Mouse (Mus musculus): ENCODE measurements at regions not wholly inside any gene's neighbourhood (a gene's known extent, or its start where the extent isn't known, plus 50 kb on each side); places are given as distances from the start of the nearest gene placed in this dataset.

- Histone ChIP-seq H3K27ac (ENCODE audit: low read length) (no peak overlapping the region), H3K4me3 (ENCODE audit: low read depth, low read length) (no peak overlapping the region), H3K4me2 (replicated peaks; ENCODE audit: low read depth, low read length) (no peak overlapping the region), H3K4me1 (ENCODE audit: control insufficient read depth, insufficient read depth, low read length) (no peaks in the 10 kb centered on the region), H3K27me3 (ENCODE audit: control insufficient read depth, insufficient read depth, low read length) (no peaks in the 10 kb centered on the region), H3K36me3 (ENCODE audit: control insufficient read depth, insufficient read depth, low read length) (no peaks in the 10 kb centered on the region), H3K9me3 (ENCODE audit: control insufficient read depth, low read depth, low read length) (no peaks in the 10 kb centered on the region), H3K9ac (replicated peaks; ENCODE audit: low read depth, low read length) (no peak overlapping the region)
- ATAC-seq (ENCODE audit: insufficient number of reproducible peaks, insufficient read depth, low FRiP score, low read depth): no peak
- 83% methylated on average over 2 of the region's 2 CpGs for WGBS
Measured at GRCm38 (mm10) chr6:73401059-73401458, 68.4 kb downstream of the 4931417E11Rik start.

- Histone ChIP-seq H3K9ac (replicated peaks; ENCODE audit: low read depth, low read length) (no peak overlapping the region), H3K9me3 (ENCODE audit: control insufficient read depth, low read depth, low read length) (no peaks in the 10 kb centered on the region), H3K4me1 (ENCODE audit: control insufficient read depth, insufficient read depth, low read length) (no peaks in the 10 kb centered on the region), H3K36me3 (ENCODE audit: control insufficient read depth, insufficient read depth, low read length) (no peaks in the 10 kb centered on the region), H3K27me3 (ENCODE audit: control insufficient read depth, insufficient read depth, low read length) (no peaks in the 10 kb centered on the region), H3K27ac (ENCODE audit: low read length) (no peak overlapping the region), H3K4me3 (ENCODE audit: low read depth, low read length) (no peak overlapping the region), H3K4me2 (replicated peaks; ENCODE audit: low read depth, low read length) (no peak overlapping the region)
- ATAC-seq (ENCODE audit: insufficient number of reproducible peaks, insufficient read depth, low FRiP score, low read depth): no peak
- WGBS: 68% methylated on average over 6 of the region's 6 CpGs
Measured at GRCm38 (mm10) chr6:73389301-73389700, 80.2 kb downstream of the 4931417E11Rik start.

GRCm38 (mm10) chr6:73386261-73386660 is 83.2 kb downstream of the 4931417E11Rik start:
- Histone ChIP-seq H3K27ac (ENCODE audit: low read length) (no peak overlapping the region), H3K4me1 (ENCODE audit: control insufficient read depth, insufficient read depth, low read length) (no peaks in the 10 kb centered on the region), H3K9ac (replicated peaks; ENCODE audit: low read depth, low read length) (no peak overlapping the region), H3K36me3 (ENCODE audit: control insufficient read depth, insufficient read depth, low read length) (no peaks in the 10 kb centered on the region), H3K9me3 (ENCODE audit: control insufficient read depth, low read depth, low read length) (no peaks in the 10 kb centered on the region), H3K4me2 (replicated peaks; ENCODE audit: low read depth, low read length) (no peak overlapping the region), H3K27me3 (ENCODE audit: control insufficient read depth, insufficient read depth, low read length) (no peaks in the 10 kb centered on the region), H3K4me3 (ENCODE audit: low read depth, low read length) (no peak overlapping the region)
- 86% methylated on average over 3 of the region's 3 CpGs for WGBS
- ATAC-seq (ENCODE audit: insufficient number of reproducible peaks, insufficient read depth, low FRiP score, low read depth): no peak

- H3K4me2 ChIP-seq (replicated peaks; ENCODE audit: low read depth, low read length): no peak overlapping the region
- no peak overlapping the region for H3K27ac ChIP-seq (ENCODE audit: low read length)
- H3K4me3 ChIP-seq (ENCODE audit: low read depth, low read length): no peak overlapping the region
- no peaks in the 10 kb centered on the region for H3K36me3 ChIP-seq (ENCODE audit: control insufficient read depth, insufficient read depth, low read length)
- H3K9me3 ChIP-seq (ENCODE audit: control insufficient read depth, low read depth, low read length): peaks cover 3% of the 10 kb centered on the region; the same call in 1 of the 2 replicates
- ATAC-seq (ENCODE audit: insufficient number of reproducible peaks, insufficient read depth, low FRiP score, low read depth): no peak
- no peak overlapping the region for H3K9ac ChIP-seq (replicated peaks; ENCODE audit: low read depth, low read length)
- H3K4me1 ChIP-seq (ENCODE audit: control insufficient read depth, insufficient read depth, low read length): no peaks in the 10 kb centered on the region
- H3K27me3 ChIP-seq (ENCODE audit: control insufficient read depth, insufficient read depth, low read length): no peaks in the 10 kb centered on the region
- WGBS: 71% methylated on average over 5 of the region's 5 CpGs
Measured at GRCm38 (mm10) chr6:73379825-73380224, 89.6 kb downstream of the 4931417E11Rik start.

- H3K36me3 ChIP-seq (ENCODE audit: control insufficient read depth, insufficient read depth, low read length): no peaks in the 10 kb centered on the region
- no peaks in the 10 kb centered on the region for H3K4me1 ChIP-seq (ENCODE audit: control insufficient read depth, insufficient read depth, low read length)
- H3K4me2 ChIP-seq (replicated peaks; ENCODE audit: low read depth, low read length): no peak overlapping the region
- no peak for ATAC-seq (ENCODE audit: insufficient number of reproducible peaks, insufficient read depth, low FRiP score, low read depth)
- no peak overlapping the region for H3K27ac ChIP-seq (ENCODE audit: low read length)
- no peaks in the 10 kb centered on the region for H3K27me3 ChIP-seq (ENCODE audit: control insufficient read depth, insufficient read depth, low read length)
- H3K9me3 ChIP-seq (ENCODE audit: control insufficient read depth, low read depth, low read length): peaks cover 3% of the 10 kb centered on the region; the same call in 1 of the 2 replicates
- WGBS: 90% methylated on average over 8 of the region's 8 CpGs
- H3K9ac ChIP-seq (replicated peaks; ENCODE audit: low read depth, low read length): no peak overlapping the region
- no peak overlapping the region for H3K4me3 ChIP-seq (ENCODE audit: low read depth, low read length)
Measured at GRCm38 (mm10) chr6:73377884-73378283, 91.6 kb downstream of the 4931417E11Rik start.

GRCm38 (mm10) chr6:73376291-73376690 is 93.2 kb downstream of the 4931417E11Rik start:
- Histone ChIP-seq H3K27me3 (ENCODE audit: control insufficient read depth, insufficient read depth, low read length) (no peaks in the 10 kb centered on the region), H3K9me3 (ENCODE audit: control insufficient read depth, low read depth, low read length) (peaks cover 3% of the 10 kb centered on the region; the same call in 1 of the 2 replicates), H3K27ac (ENCODE audit: low read length) (no peak overlapping the region)

GRCm38 (mm10) chr6:73372901-73373300 is 96.6 kb downstream of the 4931417E11Rik start:
- 0 out of 2 replicates have a peak, but pooled peaks cover 6% of the 10 kb centered on the region for H3K27me3 ChIP-seq (ENCODE audit: control insufficient read depth, insufficient read depth, low read length)
- no peaks in the 10 kb centered on the region for H3K36me3 ChIP-seq (ENCODE audit: control insufficient read depth, insufficient read depth, low read length)
- no peak overlapping the region for H3K4me3 ChIP-seq (ENCODE audit: low read depth, low read length)
- no peak for ATAC-seq (ENCODE audit: insufficient number of reproducible peaks, insufficient read depth, low FRiP score, low read depth)
- peaks cover 3% of the 10 kb centered on the region; the same call in 1 of the 2 replicates for H3K9me3 ChIP-seq (ENCODE audit: control insufficient read depth, low read depth, low read length)
- no peak overlapping the region for H3K27ac ChIP-seq (ENCODE audit: low read length)
- WGBS: 83% methylated on average over 5 of the region's 5 CpGs
- no peak overlapping the region for H3K4me2 ChIP-seq (replicated peaks; ENCODE audit: low read depth, low read length)
- no peak overlapping the region for H3K9ac ChIP-seq (replicated peaks; ENCODE audit: low read depth, low read length)
- H3K4me1 ChIP-seq (ENCODE audit: control insufficient read depth, insufficient read depth, low read length): 0 out of 2 replicates have a peak, but pooled peaks cover 3% of the 10 kb centered on the region

More at GRCm38 (mm10) chr6:73376291-73376690, 93.2 kb downstream of the 4931417E11Rik start:
- ATAC-seq (ENCODE audit: insufficient number of reproducible peaks, insufficient read depth, low FRiP score, low read depth): no peak
- Histone ChIP-seq H3K36me3 (ENCODE audit: control insufficient read depth, insufficient read depth, low read length) (no peaks in the 10 kb centered on the region), H3K9ac (replicated peaks; ENCODE audit: low read depth, low read length) (no peak overlapping the region), H3K4me1 (ENCODE audit: control insufficient read depth, insufficient read depth, low read length) (no peaks in the 10 kb centered on the region), H3K4me3 (ENCODE audit: low read depth, low read length) (no peak overlapping the region), H3K4me2 (replicated peaks; ENCODE audit: low read depth, low read length) (no peak overlapping the region)
- 96% methylated on average over 11 of the region's 11 CpGs for whole genome bisulfite sequencing

- Histone ChIP-seq H3K9ac (replicated peaks; ENCODE audit: low read depth, low read length) (no peak overlapping the region), H3K36me3 (ENCODE audit: control insufficient read depth, insufficient read depth, low read length) (no peaks in the 10 kb centered on the region), H3K9me3 (ENCODE audit: control insufficient read depth, low read depth, low read length) (peaks cover 3% of the 10 kb centered on the region; the same call in 1 of the 2 replicates), H3K4me3 (ENCODE audit: low read depth, low read length) (no peak overlapping the region), H3K4me2 (replicated peaks; ENCODE audit: low read depth, low read length) (no peak overlapping the region), H3K27me3 (ENCODE audit: control insufficient read depth, insufficient read depth, low read length) (0 out of 2 replicates have a peak, but pooled peaks cover 6% of the 10 kb centered on the region), H3K4me1 (ENCODE audit: control insufficient read depth, insufficient read depth, low read length) (0 out of 2 replicates have a peak, but pooled peaks cover 3% of the 10 kb centered on the region), H3K27ac (ENCODE audit: low read length) (no peak overlapping the region)
- ATAC-seq (ENCODE audit: insufficient number of reproducible peaks, insufficient read depth, low FRiP score, low read depth): no peak
- 89% methylated on average over 5 of the region's 5 CpGs for whole genome bisulfite sequencing
Measured at GRCm38 (mm10) chr6:73371866-73372265, 97.6 kb downstream of the 4931417E11Rik start.

- Histone ChIP-seq H3K27me3 (ENCODE audit: control insufficient read depth, insufficient read depth, low read length) (0 out of 2 replicates have a peak, but pooled peaks cover 6% of the 10 kb centered on the region), H3K4me2 (replicated peaks; ENCODE audit: low read depth, low read length) (no peak overlapping the region), H3K9ac (replicated peaks; ENCODE audit: low read depth, low read length) (no peak overlapping the region), H3K27ac (ENCODE audit: low read length) (no peak overlapping the region), H3K4me1 (ENCODE audit: control insufficient read depth, insufficient read depth, low read length) (0 out of 2 replicates have a peak, but pooled peaks cover 3% of the 10 kb centered on the region), H3K4me3 (ENCODE audit: low read depth, low read length) (no peak overlapping the region), H3K9me3 (ENCODE audit: control insufficient read depth, low read depth, low read length) (no peaks in the 10 kb centered on the region), H3K36me3 (ENCODE audit: control insufficient read depth, insufficient read depth, low read length) (no peaks in the 10 kb centered on the region)
- WGBS: 89% methylated on average over 4 of the region's 4 CpGs
- ATAC-seq (ENCODE audit: insufficient number of reproducible peaks, insufficient read depth, low FRiP score, low read depth): no peak
Measured at GRCm38 (mm10) chr6:73370901-73371300, 98.6 kb downstream of the 4931417E11Rik start.

Data from stomach, embryonic 14.5 days (tissue).